Mouse (Mus musculus): ENCODE measurements around the gene Olfr1323. TPM values are rescaled to one million over a fixed set of nuclear protein-coding genes. Genes with fewer than 3 reads are reported as not detected.

Gene Olfr1323
- total RNA-seq (2021) = not detected
- long read RNA-seq, experiment 1 = 0 reads
- long read RNA-seq, experiment 2 = 0 reads

DNA sequence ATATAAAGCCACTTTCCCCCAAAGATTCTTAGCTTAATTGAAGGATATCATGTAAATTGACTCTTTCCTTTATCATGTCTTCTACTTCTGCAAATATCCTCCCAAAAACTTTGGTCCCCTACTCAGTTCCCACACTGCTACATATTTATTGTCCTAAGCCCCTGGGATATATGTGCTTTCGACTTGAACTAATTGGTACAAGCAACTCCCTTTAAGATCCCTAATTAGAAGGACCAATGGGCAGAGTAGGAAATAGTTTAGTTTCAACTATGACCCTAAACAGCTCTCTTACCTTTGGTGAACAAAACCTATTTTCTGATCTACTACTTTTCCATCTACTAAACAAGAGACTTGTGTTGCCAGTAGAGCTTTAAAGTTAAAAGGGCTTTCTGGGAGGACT is at the start of gene Olfr1323:
Gene Olfr1323 (minus strand): TSS at position 101 of the 400 bp plus-strand sequence.
- no peak for DNase-seq
- intact Hi-C loops (cut with DNase I) = no loop called here

DNA sequence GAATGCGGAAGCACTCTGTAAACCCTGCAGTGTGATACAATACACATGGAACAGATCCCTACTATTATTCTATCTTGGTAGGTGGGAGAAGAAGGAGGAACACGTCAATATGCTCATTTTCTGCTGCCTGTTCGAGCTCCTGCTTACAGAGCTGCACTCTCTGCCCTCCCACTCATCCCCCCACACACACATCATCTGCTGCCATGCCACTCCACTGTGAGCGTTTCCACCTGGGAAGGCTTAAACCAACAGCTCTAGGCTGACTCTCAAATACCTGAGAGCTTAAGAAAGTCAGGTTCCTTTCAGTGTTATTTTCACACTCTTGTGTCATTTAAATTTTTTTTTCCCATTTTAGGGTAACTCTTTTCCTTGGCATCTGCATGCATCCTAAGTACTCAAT is 6.9 kb downstream of the Olfr1323 start:
- intact Hi-C loops (cut with DNase I) = no loop called here
- DNase-seq = no peak

Other genes starting within 250 kb of the Olfr1323 start
- gene Igsf1, start 221.6 kb downstream of the Olfr1323 start, total RNA-seq (2021) = 10 to 100 TPM; 14.6 to 27.8 TPM
- not detected for gene Olfr1322, start 127.9 kb downstream of the Olfr1323 start, total RNA-seq (2021)